Mouse (Mus musculus): ENCODE data around the gene H2-K1. TPM values are rescaled to one million over a fixed set of nuclear protein-coding genes. Genes with fewer than 3 reads are reported as not detected.
A peak's percentile ranks its signal among the peaks of the same experiment; 100 is the strongest.

The H2-K1 gene
- polyA plus RNA-seq, 1 experiment from 2014 or later: 2,994 TPM

GRCm38 (mm10) chr17:34031465-34032173 lies 31.5 kb upstream of the H2-K1 start, which contains the start of the genes Slc39a7 and Rxrb:
Slc39a7 (minus strand) TSS chr17:34031682.
Rxrb (plus strand) TSS chr17:34031812.
- H3K36me3 ChIP-seq (ENCODE audit: inconsistent target): peaks cover 34% of the 10 kb centered on the region
- H3K79me2 ChIP-seq (ENCODE audit: inconsistent target): peaks cover 28% of the 10 kb centered on the region
- peak within 1 kb of the TSS; percentile 96 for H3K4me3 ChIP-seq (ENCODE audit: inconsistent target)
- WGBS (ENCODE audit: missing documents): 1% methylated on average over 73 of the region's 88 CpGs
- H3K27ac ChIP-seq: peak within 1 kb of the TSS; percentile 92

- Histone ChIP-seq H3K79me2 (ENCODE audit: inconsistent target) (peaks cover 28% of the 10 kb centered on the region), H3K36me3 (ENCODE audit: inconsistent target) (peaks cover 27% of the 10 kb centered on the region), H3K4me3 (ENCODE audit: inconsistent target) (peak overlapping the region; percentile 96), H3K27ac (peak overlapping the region; percentile 92)
- WGBS (ENCODE audit: missing documents): 3% methylated on average over 18 of the region's 20 CpGs
Observed at GRCm38 (mm10) chr17:34030861-34031326, 30.7 kb upstream of the H2-K1 start.

GRCm38 (mm10) chr17:34029890-34030595 lies 29.9 kb upstream of the H2-K1 start:
- 92% methylated on average over 21 of the region's 21 CpGs for WGBS (ENCODE audit: missing documents)
- H3K27ac ChIP-seq: peak overlapping the region; percentile 92
- peak overlapping the region; percentile 96 for H3K4me3 ChIP-seq (ENCODE audit: inconsistent target)
- H3K79me2 ChIP-seq (ENCODE audit: inconsistent target): peaks cover 28% of the 10 kb centered on the region
- H3K36me3 ChIP-seq (ENCODE audit: inconsistent target): peaks cover 19% of the 10 kb centered on the region

- Histone ChIP-seq H3K4me3 (ENCODE audit: inconsistent target) (no peak overlapping the region), H3K27ac (no peak overlapping the region), H3K36me3 (ENCODE audit: inconsistent target) (peaks cover 18% of the 10 kb centered on the region), H3K79me2 (ENCODE audit: inconsistent target) (peaks cover 28% of the 10 kb centered on the region)
- 77% methylated on average over 18 of the region's 18 CpGs for WGBS (ENCODE audit: missing documents)
Observed at GRCm38 (mm10) chr17:34029150-34029889, 29.2 kb upstream of the H2-K1 start.

- Histone ChIP-seq H3K4me3 (ENCODE audit: inconsistent target) (no peak overlapping the region), H3K27ac (no peak overlapping the region), H3K79me2 (ENCODE audit: inconsistent target) (peaks cover 28% of the 10 kb centered on the region), H3K36me3 (ENCODE audit: inconsistent target) (peaks cover 18% of the 10 kb centered on the region)
- 95% methylated on average over 13 of the region's 17 CpGs for WGBS (ENCODE audit: missing documents)
Observed at GRCm38 (mm10) chr17:34028501-34029149, 28.5 kb upstream of the H2-K1 start.

GRCm38 (mm10) chr17:34027656-34028223 lies 27.6 kb upstream of the H2-K1 start, which contains the start of gene H2-Ke6:
H2-Ke6 (minus strand) TSS chr17:34028060.
- Histone ChIP-seq H3K27ac (no peak within 1 kb of the TSS), H3K79me2 (ENCODE audit: inconsistent target) (peaks cover 28% of the 10 kb centered on the region), H3K36me3 (ENCODE audit: inconsistent target) (peaks cover 22% of the 10 kb centered on the region), H3K4me3 (ENCODE audit: inconsistent target) (peak within 1 kb of the TSS; percentile 36)
- 2% methylated on average over 43 of the region's 49 CpGs for WGBS (ENCODE audit: missing documents)

GRCm38 (mm10) chr17:34026917-34027655 lies 26.9 kb upstream of the H2-K1 start:
- no peak overlapping the region for H3K27ac ChIP-seq
- 14% methylated on average over 34 of the region's 36 CpGs for WGBS (ENCODE audit: missing documents)

GRCm38 (mm10) chr17:34026221-34026620 lies 26.1 kb upstream of the H2-K1 start:
- no peak overlapping the region for H3K27ac ChIP-seq
- whole genome bisulfite sequencing (ENCODE audit: missing documents): 60% methylated on average over 2 of the region's 2 CpGs

More at GRCm38 (mm10) chr17:34026917-34027655, 26.9 kb upstream of the H2-K1 start:
- peaks cover 28% of the 10 kb centered on the region for H3K79me2 ChIP-seq (ENCODE audit: inconsistent target)
- H3K36me3 ChIP-seq (ENCODE audit: inconsistent target): peaks cover 22% of the 10 kb centered on the region
- peak overlapping the region; percentile 16; the same call in 1 of the 2 replicates for H3K4me3 ChIP-seq (ENCODE audit: inconsistent target)

GRCm38 (mm10) chr17:34025756-34026151 lies 25.6 kb upstream of the H2-K1 start:
- Histone ChIP-seq H3K4me3 (ENCODE audit: inconsistent target) (no peak overlapping the region), H3K79me2 (ENCODE audit: inconsistent target) (peaks cover 22% of the 10 kb centered on the region), H3K27ac (no peak overlapping the region), H3K36me3 (ENCODE audit: inconsistent target) (peaks cover 35% of the 10 kb centered on the region)
- 89% methylated on average over 3 of the region's 7 CpGs for WGBS (ENCODE audit: missing documents)

More at GRCm38 (mm10) chr17:34026221-34026620, 26.1 kb upstream of the H2-K1 start:
- Histone ChIP-seq H3K36me3 (ENCODE audit: inconsistent target) (peaks cover 30% of the 10 kb centered on the region), H3K79me2 (ENCODE audit: inconsistent target) (peaks cover 27% of the 10 kb centered on the region), H3K4me3 (ENCODE audit: inconsistent target) (no peak overlapping the region)

GRCm38 (mm10) chr17:34024861-34025755 lies 25.0 kb upstream of the H2-K1 start:
- H3K27ac ChIP-seq: no peak overlapping the region
- H3K4me3 ChIP-seq (ENCODE audit: inconsistent target): peak overlapping the region; percentile 35
- peaks cover 16% of the 10 kb centered on the region for H3K79me2 ChIP-seq (ENCODE audit: inconsistent target)
- WGBS (ENCODE audit: missing documents): 3% methylated on average over 57 of the region's 57 CpGs
- H3K36me3 ChIP-seq (ENCODE audit: inconsistent target): peaks cover 37% of the 10 kb centered on the region

GRCm38 (mm10) chr17:34024317-34024821 lies 24.2 kb upstream of the H2-K1 start, which contains the start of gene Ring1:
Ring1 (minus strand) TSS chr17:34024680.
- H3K79me2 ChIP-seq (ENCODE audit: inconsistent target): peaks cover 9% of the 10 kb centered on the region
- WGBS (ENCODE audit: missing documents): under 1% methylated on average over 52 of the region's 58 CpGs
- H3K4me3 ChIP-seq (ENCODE audit: inconsistent target): peak within 1 kb of the TSS; percentile 51
- H3K36me3 ChIP-seq (ENCODE audit: inconsistent target): peaks cover 30% of the 10 kb centered on the region
- H3K27ac ChIP-seq: no peak within 1 kb of the TSS

- WGBS (ENCODE audit: missing documents): 74% methylated on average over 9 of the region's 9 CpGs
- peaks cover 23% of the 10 kb centered on the region for H3K36me3 ChIP-seq (ENCODE audit: inconsistent target)
- peaks cover 2% of the 10 kb centered on the region; the same call in 1 of the 2 replicates for H3K79me2 ChIP-seq (ENCODE audit: inconsistent target)
- no peak overlapping the region for H3K27ac ChIP-seq
- H3K4me3 ChIP-seq (ENCODE audit: inconsistent target): peak overlapping the region; percentile 51
Observed at GRCm38 (mm10) chr17:34023678-34024077, 23.5 kb upstream of the H2-K1 start.

Measured in macrophage (primary cell).